In genomic region chr3:79493064-79493463, GRCm38 (mm10) we compare ENCODE assay signal across 25 mouse cellular contexts.
DNase-seq lines count a peak whose midpoint lies in the region; ATAC-seq and TF ChIP-seq lines count a peak whose summit lies in the region.
"Had no signal": no experiment of that assay in that cellular context is flagged by ENCODE, and none has a peak within 500 bp of the region (broad histone marks: within the 10 kb centered on the region; RNA-seq: fewer than 3 reads in every experiment).

No protein-coding gene starts in this region.

- H3K4me1 ChIP-seq in lung, postnatal 0 days (ENCODE audit: insufficient read depth, low read depth, low read length), result no peaks in the 10 kb centered on the region
- H3K4me1 ChIP-seq: embryonic facial prominence, embryonic 10.5 days; embryonic facial prominence, embryonic 13.5 days; forebrain, embryonic 12.5 days; forebrain, embryonic 15.5 days; heart, embryonic 10.5 days had no signal

- peak; percentile 14; the same call in 1 of the 2 replicates for TF ChIP-seq CTCF in lung, postnatal 0 days (IDR thresholded peaks at IDR 0.05)

- no peaks in the 10 kb centered on the region for H3K9me3 ChIP-seq in lung, postnatal 0 days (ENCODE audit: low read length)
- H3K9me3 ChIP-seq: embryonic facial prominence, embryonic 10.5 days; embryonic facial prominence, embryonic 13.5 days; forebrain, embryonic 12.5 days; forebrain, embryonic 15.5 days; heart, embryonic 10.5 days; heart, embryonic 13.5 days had no signal

- no peak overlapping the region for H3K27ac ChIP-seq in lung, postnatal 0 days (ENCODE audit: low read length)
- H3K27ac ChIP-seq: embryonic facial prominence, embryonic 10.5 days; embryonic facial prominence, embryonic 13.5 days; forebrain, embryonic 12.5 days; forebrain, embryonic 15.5 days; heart, embryonic 10.5 days; heart, embryonic 13.5 days; hindbrain, embryonic 14.5 days had no signal

- whole genome bisulfite sequencing in lung, postnatal 0 days, result 66% methylated on average over 10 of the region's 10 CpGs

- peaks cover 16% of the 10 kb centered on the region for H3K36me3 ChIP-seq in lung, postnatal 0 days (ENCODE audit: insufficient read depth, low read length)

- H3K9ac ChIP-seq in lung, postnatal 0 days (replicated peaks; ENCODE audit: low read depth), result no peak overlapping the region
- H3K9ac ChIP-seq: embryonic facial prominence, embryonic 13.5 days; forebrain, embryonic 12.5 days; forebrain, embryonic 15.5 days; heart, embryonic 13.5 days; hindbrain, embryonic 14.5 days had no signal

- peak; percentile 86 to 88 for DNase-seq in lung, adult 18-20 months
- DNase-seq in lung, postnatal 0 days (ENCODE audit: low spot score), result peak; percentile 85
- peak; percentile 83 for DNase-seq in lung, postnatal 25 days (ENCODE audit: low spot score)
- no peak for DNase-seq in spleen, postnatal 36 days (ENCODE audit: low spot score in 2 of 2)
- no peak for DNase-seq in layer of hippocampus, postnatal 10 days (ENCODE audit: low spot score in 2 of 2)
- DNase-seq: adrenal gland, postnatal 10 days; adrenal gland, postnatal 36 days; cerebellum, adult 18-20 months; cerebellum, adult 9-11 months; cerebellum, postnatal 25 days; embryo, embryonic 11 days; gastrocnemius, postnatal 10 days; gastrocnemius, postnatal 36 days; heart, postnatal 14 days; heart, postnatal 4 days had no signal

- H3K4me2 ChIP-seq in lung, postnatal 0 days (replicated peaks; ENCODE audit: low read depth, low read length), result no peak overlapping the region
- H3K4me2 ChIP-seq: embryonic facial prominence, embryonic 13.5 days; forebrain, embryonic 12.5 days; forebrain, embryonic 15.5 days; heart, embryonic 13.5 days; hindbrain, embryonic 14.5 days had no signal

- H3K4me3 ChIP-seq in lung, postnatal 0 days (ENCODE audit: low read depth, low read length), result no peak overlapping the region
- H3K4me3 ChIP-seq: embryonic facial prominence, embryonic 10.5 days; embryonic facial prominence, embryonic 13.5 days; erythroblast, embryonic 14.5 days; forebrain, embryonic 12.5 days; forebrain, embryonic 15.5 days; heart, adult 2 months; heart, embryonic 10.5 days; heart, embryonic 13.5 days had no signal

- no peaks in the 10 kb centered on the region for H3K27me3 ChIP-seq in lung, postnatal 0 days (replicated peaks; ENCODE audit: insufficient read depth, low read length)
- H3K27me3 ChIP-seq: embryonic facial prominence, embryonic 13.5 days; forebrain, embryonic 12.5 days; forebrain, embryonic 15.5 days; heart, embryonic 13.5 days had no signal

- peak; percentile 75 for ATAC-seq in lung, postnatal 0 days
- no peak for ATAC-seq in activated CD4-positive, CD25-positive, alpha-beta regulatory T cell, adult 4 months
- ATAC-seq: forebrain, embryonic 15.5 days had no signal

- TF ChIP-seq EP300 in lung, postnatal 0 days (IDR thresholded peaks at IDR 0.05), result peak; percentile 71

Comparison
In these comparisons a context has a peak if more than half of its experiments do, and no peak if none do; other contexts are left out.
1. DNase-seq: peak in lung, adult 18-20 months (2 of 2), lung, postnatal 0 days (single experiment) and lung, postnatal 25 days (single experiment); none in spleen, postnatal 36 days (0 of 2) and layer of hippocampus, postnatal 10 days (0 of 2).